Mouse (Mus musculus) urinary bladder, postnatal 10 days (tissue): ENCODE measurements at regions not wholly inside any gene's neighbourhood (a gene's known extent, or its start where the extent isn't known, plus 50 kb on each side); places are given as distances from the start of the nearest gene placed in this dataset.

Source experiments
- DNase-seq: peaks from one replicate; pipeline ENCODE4 v3.0.0; 2022; ENCODE audit warnings: low spot score

GRCm38 (mm10) chr11:114611690-114612089, 56.6 kb upstream of the Rpl38 start:
- DNase-seq = no peak

- DNase-seq = no peak
Observed at GRCm38 (mm10) chr11:114608009-114608408, 60.3 kb upstream of the Rpl38 start.

- DNase-seq = no peak
Observed at GRCm38 (mm10) chr11:114603108-114603507, 65.2 kb upstream of the Rpl38 start.

GRCm38 (mm10) chr11:114597225-114597624, 71.1 kb upstream of the Rpl38 start:
- no peak for DNase-seq

GRCm38 (mm10) chr11:114592961-114593360, 75.4 kb upstream of the Rpl38 start:
- DNase-seq = no peak

GRCm38 (mm10) chr11:114588554-114588953, 79.8 kb upstream of the Rpl38 start:
- DNase-seq = no peak

GRCm38 (mm10) chr11:114587986-114588385, 80.3 kb upstream of the Rpl38 start:
- no peak for DNase-seq

- DNase-seq = no peak
Observed at GRCm38 (mm10) chr11:114586400-114586799, 81.9 kb upstream of the Rpl38 start.

- DNase-seq = no peak
Observed at GRCm38 (mm10) chr11:114584804-114585203, 83.5 kb upstream of the Rpl38 start.

- DNase-seq = no peak
Observed at GRCm38 (mm10) chr11:114584146-114584545, 84.2 kb upstream of the Rpl38 start.

GRCm38 (mm10) chr11:114579986-114580385, 88.3 kb upstream of the Rpl38 start:
- DNase-seq = no peak

- no peak for DNase-seq
Observed at GRCm38 (mm10) chr11:114578551-114578950, 89.8 kb upstream of the Rpl38 start.

- DNase-seq = no peak
Observed at GRCm38 (mm10) chr11:114576803-114577202, 91.5 kb upstream of the Rpl38 start.

- DNase-seq = no peak
Observed at GRCm38 (mm10) chr11:114571144-114571869, 97.0 kb upstream of the Rpl38 start.

GRCm38 (mm10) chr11:114570076-114570475, 98.2 kb upstream of the Rpl38 start:
- DNase-seq = no peak

- no peak for DNase-seq
Observed at GRCm38 (mm10) chr11:114567814-114568800, 100.2 kb upstream of the Rpl38 start.

GRCm38 (mm10) chr11:114567045-114567780, 101.1 kb upstream of the Rpl38 start:
- no peak for DNase-seq

- no peak for DNase-seq
Observed at GRCm38 (mm10) chr11:114564949-114565348, 103.4 kb upstream of the Rpl38 start.

GRCm38 (mm10) chr11:114563172-114563571, 105.2 kb upstream of the Rpl38 start:
- no peak for DNase-seq

- no peak for DNase-seq
Observed at GRCm38 (mm10) chr11:114554576-114554975, 113.7 kb upstream of the Rpl38 start.

GRCm38 (mm10) chr11:114553992-114554391, 114.3 kb upstream of the Rpl38 start:
- DNase-seq = no peak

GRCm38 (mm10) chr11:114552176-114552575, 116.1 kb upstream of the Rpl38 start:
- no peak for DNase-seq
